Mouse (Mus musculus) large intestine, adult 2 months (tissue): Measurements from ENCODE around the gene Gm11034. TPM values are rescaled to one million over a fixed set of nuclear protein-coding genes. Genes with fewer than 3 reads are reported as not detected.

Source experiments
- DNase-seq: peaks from one replicate; pipeline ENCODE4 v3.0.0-alpha.2; 2012; ENCODE audit warnings: low read depth, low spot score
- WGBS: fragments of 180-500 bp; shearing (Covaris S2); methylation state at CpG from one replicate; pipeline ENCODE4 v1.1.7; 2018; 5-methylcytosine and 5-hydroxymethylcytosine counted together
- polyA plus RNA-seq: library from polyadenylated mRNA; depleted of rRNA; stranded (reverse); fragments of >200 nt; gene quantifications from 2 replicates; pipeline ENCODE4 v1.2.3, GENCODE M21; 2012; rRNA removed

Gene Gm11034
- not detected in 2 replicates for polyA plus RNA-seq

DNA sequence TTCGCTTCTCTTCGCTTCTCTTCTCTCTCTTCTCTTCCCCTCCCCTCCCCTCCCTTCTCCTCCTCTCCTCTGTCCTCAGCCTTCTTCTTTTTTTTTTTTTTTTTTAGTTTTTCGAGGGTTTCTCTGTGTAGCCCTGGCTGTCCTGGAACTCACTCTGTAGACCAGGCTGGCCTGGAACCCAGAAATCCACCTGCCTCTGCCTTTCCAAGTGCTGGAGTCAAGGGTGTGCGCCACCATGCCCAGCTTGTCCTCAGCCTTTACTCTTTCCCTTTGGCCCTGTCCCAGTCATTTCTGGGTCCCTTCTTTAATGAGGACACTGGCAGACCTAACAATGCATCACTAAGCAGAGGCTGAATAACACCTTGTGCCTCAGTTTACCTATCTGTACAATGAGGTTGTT is at the start of gene Gm11034:
Gm11034 (minus strand) TSS at position 101 of the 400 bp plus-strand sequence.
- DNase-seq = no peak
- WGBS = 68% methylated on average over 4 of the region's 4 CpGs

GRCm38 (mm10) chr8:72262756-72263155 is 49.3 kb upstream of the Gm11034 start:
- no peak for DNase-seq
- WGBS = 83% methylated on average over 2 of the region's 2 CpGs

DNA sequence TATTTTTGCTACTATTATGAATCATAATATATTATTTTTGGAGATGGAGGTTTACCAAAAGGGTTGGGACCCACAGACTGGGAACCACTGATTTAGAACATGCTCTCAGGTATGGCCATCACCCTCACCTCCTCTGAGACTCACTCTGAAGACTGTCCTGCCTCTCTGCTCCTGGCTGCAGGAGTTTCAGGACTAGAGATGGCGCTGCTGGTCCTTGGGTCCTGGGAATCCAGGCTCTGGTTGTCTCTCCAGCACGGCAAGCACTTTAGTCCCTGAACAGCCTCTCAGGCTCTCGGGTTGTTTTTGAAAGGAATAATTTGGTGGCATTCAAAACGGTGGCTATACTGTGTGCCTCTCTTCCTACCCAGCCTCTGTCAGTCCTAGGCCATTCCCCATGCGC is 48.4 kb upstream of the Gm11034 start:
- no peak for DNase-seq
- WGBS = 53% methylated on average over 5 of the region's 5 CpGs

GRCm38 (mm10) chr8:72261431-72261830 is 48.0 kb upstream of the Gm11034 start:
- DNase-seq = no peak

- DNase-seq = peak; percentile 13
- 37% methylated on average over 2 of the region's 2 CpGs for WGBS
Measured at GRCm38 (mm10) chr8:72261019-72261418, 47.6 kb upstream of the Gm11034 start.

DNA sequence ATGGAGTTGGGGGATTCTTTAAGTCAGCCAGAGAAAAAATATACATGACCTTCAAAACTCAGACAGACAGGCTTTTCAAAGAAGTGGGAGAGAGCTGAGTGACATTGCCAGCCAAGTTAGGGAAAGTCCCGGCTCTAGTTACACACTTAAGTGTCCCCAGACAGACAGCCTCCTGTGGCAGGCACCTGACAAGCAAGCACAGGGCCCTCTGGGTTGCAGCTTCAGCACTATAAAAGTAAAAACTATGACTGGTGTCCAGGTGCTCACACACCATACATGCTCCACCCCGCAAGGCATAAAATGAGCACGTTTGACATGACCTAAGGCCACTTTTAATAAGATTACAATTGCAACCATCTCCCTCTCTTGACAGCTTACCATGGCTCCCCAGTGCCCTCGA is 47.1 kb upstream of the Gm11034 start:
- no peak for DNase-seq

GRCm38 (mm10) chr8:72259862-72260261 is 46.4 kb upstream of the Gm11034 start:
- no peak for DNase-seq
- 25% methylated on average over 2 of the region's 2 CpGs for WGBS

More for the DNA sequence above, 47.1 kb upstream of the Gm11034 start:
- WGBS = 43% methylated on average over 4 of the region's 4 CpGs

- WGBS = 82% methylated on average over 1 of the region's 1 CpGs
- no peak for DNase-seq
Measured at GRCm38 (mm10) chr8:72257902-72258238, 44.4 kb upstream of the Gm11034 start.

DNA sequence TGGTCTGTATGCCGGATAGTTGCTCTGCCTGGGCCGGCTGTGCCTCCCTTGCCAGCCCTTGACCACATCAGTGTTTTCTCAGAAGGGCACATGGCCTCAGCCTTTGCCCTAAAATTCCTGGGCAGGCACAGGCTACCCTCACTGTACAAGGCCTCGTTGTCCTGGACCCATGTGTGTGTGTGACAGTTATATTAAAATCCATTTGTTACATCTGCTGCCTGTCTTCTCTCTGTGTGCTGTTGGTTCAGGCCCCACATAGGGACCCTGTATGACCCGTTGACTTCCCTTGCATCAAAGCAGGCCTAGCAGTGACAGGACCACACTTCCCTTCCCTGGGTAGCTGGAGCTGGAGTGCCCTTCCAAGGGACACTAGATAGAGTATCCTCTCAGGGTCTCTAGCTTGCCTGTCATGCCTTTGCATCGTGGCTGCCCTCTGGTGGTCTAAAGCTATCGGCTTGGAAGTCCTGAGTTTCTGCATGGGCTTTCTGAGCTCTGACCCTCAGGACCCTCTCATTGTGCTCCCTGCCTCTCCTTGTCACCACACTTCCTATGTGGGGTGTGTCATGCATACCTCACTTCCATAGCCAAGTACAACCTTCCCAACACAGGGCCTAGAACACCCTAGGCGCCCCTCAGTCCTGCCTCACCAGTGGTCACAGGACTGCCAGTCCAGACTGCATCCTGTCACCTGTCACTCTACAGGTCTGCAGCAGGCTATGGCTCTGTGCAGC is 43.9 kb upstream of the Gm11034 start:
- WGBS = 60% methylated on average over 7 of the region's 7 CpGs
- DNase-seq = no peak

DNA sequence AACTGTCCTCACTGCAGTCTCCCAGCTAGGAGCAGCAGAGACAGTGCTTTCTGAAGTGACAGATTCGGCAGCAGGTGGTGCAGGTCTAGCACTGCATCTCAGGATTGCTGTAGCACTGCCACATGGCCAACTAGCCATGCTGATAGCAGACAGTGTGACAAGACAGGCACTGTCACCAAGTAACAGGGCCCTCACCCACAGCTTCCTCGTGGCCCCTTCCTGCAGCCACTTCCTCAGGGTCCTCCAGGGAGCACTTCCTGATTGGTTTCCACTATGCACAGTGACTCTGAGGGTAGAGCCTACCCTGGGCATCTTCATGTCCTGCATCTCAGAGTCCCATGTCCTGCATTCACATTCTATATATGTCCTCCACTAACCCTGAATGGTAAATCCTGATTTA is 31.2 kb upstream of the Gm11034 start:
- no peak for DNase-seq
- WGBS = 61% methylated on average over 2 of the region's 2 CpGs

DNA sequence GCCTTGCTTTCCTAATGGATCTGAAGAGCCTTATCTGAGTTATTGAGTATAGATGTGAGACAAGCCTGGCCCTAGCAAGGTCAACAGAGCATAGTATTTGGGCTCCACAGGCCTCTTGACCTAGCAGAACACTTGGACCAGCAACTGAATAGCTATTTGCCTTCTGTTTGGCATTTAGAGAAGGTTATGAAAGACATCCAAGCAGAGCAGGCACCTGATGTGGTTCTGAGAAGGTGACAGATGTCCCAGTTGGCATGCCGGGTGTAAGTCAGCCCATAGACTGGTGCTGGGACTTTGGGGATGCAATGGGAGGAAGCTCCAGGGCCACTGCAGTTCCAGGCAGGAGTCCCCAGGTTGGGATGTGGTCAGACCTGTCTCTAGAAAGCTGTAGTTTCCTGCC is 28.8 kb upstream of the Gm11034 start:
- 91% methylated on average over 1 of the region's 1 CpGs for WGBS
- DNase-seq = no peak

GRCm38 (mm10) chr8:72240951-72241350 is 27.5 kb upstream of the Gm11034 start:
- no peak for DNase-seq
- 65% methylated on average over 7 of the region's 7 CpGs for WGBS

DNA sequence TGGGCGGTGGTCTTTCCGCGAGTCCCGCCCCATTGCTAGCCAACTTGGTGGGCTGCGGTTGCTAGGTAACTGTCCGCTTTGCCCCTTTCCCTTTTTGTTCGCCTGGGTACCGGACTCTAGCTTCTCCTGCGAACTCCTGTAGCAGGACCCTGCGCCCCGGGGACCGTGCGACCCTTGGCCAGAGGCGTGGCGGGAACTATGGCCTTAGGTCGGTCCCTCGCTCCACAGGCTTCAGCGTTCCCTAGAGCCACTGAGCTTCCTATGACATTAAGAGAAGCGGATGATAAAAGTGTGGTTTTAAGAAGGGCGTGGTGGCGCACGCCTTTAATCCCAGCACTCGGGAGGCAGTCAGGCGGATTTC is 26.9 kb upstream of the Gm11034 start:
- 1% methylated on average over 24 of the region's 24 CpGs for WGBS

DNA sequence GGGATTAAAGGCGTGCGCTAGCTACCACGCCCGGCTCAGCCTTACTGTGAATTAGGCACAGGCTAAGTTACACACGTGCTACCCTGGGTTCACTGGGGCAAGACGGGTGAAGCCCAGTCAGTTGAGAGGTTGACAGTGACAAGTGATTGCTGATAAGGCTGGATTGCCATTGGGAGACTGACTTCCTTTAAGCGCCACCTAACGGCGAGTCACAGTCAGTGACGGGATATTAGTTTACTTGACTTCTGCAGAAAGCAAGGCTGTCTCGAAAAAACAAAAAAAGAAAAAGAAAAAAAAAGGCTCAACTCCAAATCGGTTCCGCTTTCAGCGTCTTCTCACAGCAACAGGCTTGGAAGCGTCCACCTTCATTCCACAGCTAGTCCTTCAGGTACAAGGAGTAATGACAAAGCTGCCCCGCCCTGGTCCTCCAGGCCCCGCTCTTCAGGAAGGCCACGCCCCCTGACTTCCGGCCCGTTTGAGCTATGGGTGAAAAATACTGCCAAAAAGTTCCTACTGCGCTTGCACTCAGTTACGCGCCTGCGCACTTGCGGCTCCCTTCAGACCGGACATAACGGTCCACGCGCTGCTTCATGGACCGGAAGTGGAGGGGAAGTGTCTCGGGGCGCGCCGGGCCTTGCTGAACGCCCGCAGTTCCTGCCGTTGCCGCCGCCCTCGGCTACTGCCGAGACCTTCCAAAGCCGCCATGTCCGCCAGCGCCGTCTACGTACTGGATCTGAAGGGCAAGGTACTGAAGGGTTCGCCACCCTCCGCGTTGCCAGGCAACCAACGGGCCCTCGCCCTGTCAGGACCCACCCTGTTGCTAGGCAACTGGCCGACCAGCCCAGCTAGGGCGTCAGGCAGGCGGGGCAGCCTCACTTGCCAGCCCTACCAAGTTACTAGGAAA is 26.3 kb upstream of the Gm11034 start, which contains the start of gene Ap1m1:
Ap1m1 (plus strand) TSS at position 520 of the 904 bp plus-strand sequence.
- peak; percentile 98 for DNase-seq
- WGBS = under 1% methylated on average over 54 of the region's 54 CpGs

More for the DNA sequence above, 26.9 kb upstream of the Gm11034 start:
- DNase-seq = no peak

GRCm38 (mm10) chr8:72222656-72223055 is 9.2 kb upstream of the Gm11034 start:
- 92% methylated on average over 5 of the region's 5 CpGs for WGBS
- DNase-seq = no peak

GRCm38 (mm10) chr8:72220758-72221157 is 7.3 kb upstream of the Gm11034 start:
- no peak for DNase-seq
- 78% methylated on average over 4 of the region's 4 CpGs for WGBS

GRCm38 (mm10) chr8:72219541-72220363 is 6.3 kb upstream of the Gm11034 start, which contains the start of gene Fam32a:
TSS of gene Fam32a (plus strand) at chr8:72219730.
- WGBS = 10% methylated on average over 39 of the region's 39 CpGs
- DNase-seq = peak; percentile 91

DNA sequence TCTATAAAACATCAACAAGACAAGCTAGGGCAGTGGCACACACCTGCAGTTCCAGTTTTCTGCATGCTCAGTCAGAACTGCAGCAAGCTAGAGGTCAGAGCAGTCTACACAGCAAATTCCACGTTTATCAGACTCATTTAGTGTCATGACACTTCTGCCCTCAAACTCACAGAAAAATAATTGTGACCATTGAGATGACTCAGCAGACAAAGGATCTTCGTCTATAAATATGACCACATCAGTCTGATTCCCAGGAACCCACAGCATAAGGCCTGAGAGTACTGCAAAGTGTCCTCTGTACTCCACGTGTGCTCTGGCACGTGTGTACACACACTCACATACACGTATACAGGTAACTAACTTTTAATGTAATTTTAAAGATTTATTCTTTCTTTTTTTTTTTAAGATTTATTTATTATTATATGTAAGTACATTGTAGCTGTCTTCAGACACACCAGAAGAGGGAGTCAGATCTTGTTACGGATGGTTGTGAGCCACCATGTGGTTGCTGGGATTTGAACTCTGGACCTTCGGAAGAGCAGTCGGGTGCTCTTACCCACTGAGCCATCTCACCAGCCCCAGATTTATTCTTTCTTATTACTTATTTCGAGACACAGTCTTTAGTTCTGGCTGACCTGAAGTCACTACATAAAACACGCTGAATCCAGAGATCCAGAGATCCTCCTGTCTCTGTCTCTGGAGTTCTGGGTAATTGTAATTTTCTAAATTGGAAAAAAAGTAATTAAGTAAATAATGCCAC is 5.5 kb upstream of the Gm11034 start:
- DNase-seq = no peak
- 74% methylated on average over 10 of the region's 10 CpGs for WGBS

GRCm38 (mm10) chr8:72215871-72216270 is 2.4 kb upstream of the Gm11034 start:
- 33% methylated on average over 1 of the region's 1 CpGs for WGBS
- no peak for DNase-seq
